Mouse (Mus musculus) liver, embryonic 16.5 days (tissue): ENCODE measurements around the gene Brwd1. TPM values are rescaled to one million over a fixed set of nuclear protein-coding genes. Genes with fewer than 3 reads are reported as not detected.
"Not testable (repeated sequence)": the region's sequence is repeated elsewhere in the genome, so short reads cannot be mapped to it uniquely, and the experiment has no call there.

Experiments
- ATAC-seq: fragments of 200-750 bp; cut with Nextera tagmentation; 2 replicates; pipeline ENCODE4 v1.8.0; 2017; ENCODE audit warnings: low read depth, mild to moderate bottlenecking, moderate number of reproducible peaks, moderate library complexity
- H3K27ac ChIP-seq: fragments of 300-500 bp; sonication (generic); 2 replicates; pipeline ENCODE4 v1.5.1; 2014; ENCODE audit warnings: mild to moderate bottlenecking, low read length
- H3K27me3 ChIP-seq: fragments of 300-500 bp; sonication (generic); 2 replicates; pipeline ENCODE4 v1.6.1; 2014; ENCODE audit warnings: low read depth, low read length, mixed read lengths; ENCODE audit not compliant: control insufficient read depth, insufficient read depth
- H3K36me3 ChIP-seq: fragments of 300-500 bp; sonication (generic); 2 replicates; pipeline ENCODE4 v1.6.1; 2014; ENCODE audit warnings: mild to moderate bottlenecking; ENCODE audit not compliant: control insufficient read depth, insufficient read depth
- H3K4me1 ChIP-seq: fragments of 300-500 bp; sonication (generic); 2 replicates; pipeline ENCODE4 v1.6.1; 2014; ENCODE audit warnings: low read depth, low read length, mixed read lengths; ENCODE audit not compliant: control insufficient read depth
- H3K4me2 ChIP-seq: fragments of 300-500 bp; sonication (generic); 2 replicates; pipeline ENCODE4 v1.6.1; 2014; ENCODE audit warnings: low read depth, low read length, mixed read lengths
- H3K4me3 ChIP-seq: fragments of 300-500 bp; sonication (generic); 2 replicates; pipeline ENCODE4 v1.5.1; 2014; ENCODE audit warnings: low read depth, mild to moderate bottlenecking, low read length
- H3K9ac ChIP-seq: fragments of 300-500 bp; sonication (generic); 2 replicates; pipeline ENCODE4 v1.6.1; 2014; ENCODE audit warnings: low read depth, low read length
- H3K9me3 ChIP-seq: fragments of 300-500 bp; sonication (generic); replicated peaks from 2 replicates; pipeline ENCODE4 v1.6.1; 2016; ENCODE audit warnings: low read length; ENCODE audit not compliant: control insufficient read depth
- whole genome bisulfite sequencing: fragments of 180-500 bp; shearing (Covaris S2); extraction: QIAGEN DNeasy Blood & Tissue Kit; methylation state at CpG from one replicate; pipeline ENCODE4 v1.1.7; 2014; ENCODE audit not compliant: insufficient replicate concordance; 5-methylcytosine and 5-hydroxymethylcytosine counted together
- polyA plus RNA-seq: library from polyadenylated mRNA; unstranded; fragments of >200 nt; fragmentation: Nextera tagmentation; extraction: Ambion mirVana; gene quantifications from 2 replicates; pipeline ENCODE4 v1.2.1, GENCODE M21; 2015

The Brwd1 gene
- polyA plus RNA-seq, 1 experiment from 2014 or later: 12.0 TPM

- H3K27ac ChIP-seq, H3K9ac ChIP-seq, H3K27me3 ChIP-seq, H3K36me3 ChIP-seq, H3K4me3 ChIP-seq, ATAC-seq, H3K4me2 ChIP-seq, H3K9me3 ChIP-seq, H3K4me1 ChIP-seq: not testable (repeated sequence)
- no CpG with 5 or more reads among the region's 10 CpGs for WGBS
These were observed 78.0 kb downstream of the Brwd1 start for GRCm38 (mm10) chr16:96004278-96004677.

GRCm38 (mm10) chr16:95999291-95999690 is 83.0 kb downstream of the Brwd1 start:
- WGBS: 71% methylated on average over 5 of the region's 5 CpGs
- peaks cover 10% of the 10 kb centered on the region for H3K36me3 ChIP-seq

GRCm38 (mm10) chr16:95996156-95996555 is 86.2 kb downstream of the Brwd1 start:
- H3K9ac ChIP-seq: no peak overlapping the region
- no peaks in the 10 kb centered on the region for H3K9me3 ChIP-seq
- no peak overlapping the region for H3K27ac ChIP-seq
- ATAC-seq: no peak
- no peaks in the 10 kb centered on the region for H3K27me3 ChIP-seq
- 71% methylated on average over 7 of the region's 7 CpGs for WGBS
- no peak overlapping the region for H3K4me2 ChIP-seq
- H3K36me3 ChIP-seq: peaks cover 3% of the 10 kb centered on the region; the same call in 1 of the 2 replicates
- H3K4me1 ChIP-seq: peaks cover 8% of the 10 kb centered on the region
- no peak overlapping the region for H3K4me3 ChIP-seq

More at GRCm38 (mm10) chr16:95999291-95999690, 83.0 kb downstream of the Brwd1 start:
- Histone ChIP-seq H3K4me2 (no peak overlapping the region), H3K9me3 (no peaks in the 10 kb centered on the region), H3K4me1 (peaks cover 3% of the 10 kb centered on the region; the same call in 1 of the 2 replicates), H3K27ac (no peak overlapping the region), H3K27me3 (no peaks in the 10 kb centered on the region), H3K4me3 (no peak overlapping the region), H3K9ac (no peak overlapping the region)
- ATAC-seq: no peak

- H3K36me3 ChIP-seq, H3K27ac ChIP-seq, H3K9ac ChIP-seq, ATAC-seq, H3K4me3 ChIP-seq, H3K4me2 ChIP-seq, H3K27me3 ChIP-seq, H3K9me3 ChIP-seq: not testable (repeated sequence)
- 46% methylated on average over 4 of the region's 4 CpGs for WGBS
- peaks cover 13% of the 10 kb centered on the region for H3K4me1 ChIP-seq
These were observed 87.8 kb downstream of the Brwd1 start for GRCm38 (mm10) chr16:95994576-95994975.

DNA sequence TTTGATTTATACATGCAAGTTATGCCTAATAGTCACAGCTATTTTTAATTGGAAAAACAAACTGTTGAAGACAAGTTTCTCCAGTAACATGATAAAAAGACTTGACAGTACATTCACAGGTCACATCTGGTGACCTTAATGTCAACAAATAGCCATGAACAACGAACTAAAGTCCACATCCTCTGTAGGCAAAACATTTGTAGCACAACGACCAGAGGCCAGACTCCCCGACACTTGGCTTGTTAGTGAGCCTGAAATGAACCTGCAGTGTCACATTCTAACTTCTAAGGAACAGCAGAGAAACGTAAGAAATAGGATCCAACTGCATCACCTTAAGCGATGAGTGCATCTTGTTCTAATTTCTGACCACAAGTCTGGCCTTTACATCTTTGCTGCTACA is 89.7 kb downstream of the Brwd1 start:
- no peak overlapping the region for H3K4me3 ChIP-seq
- no peak overlapping the region for H3K4me2 ChIP-seq
- no peaks in the 10 kb centered on the region for H3K9me3 ChIP-seq
- no peak overlapping the region for H3K9ac ChIP-seq
- WGBS: 57% methylated on average over 5 of the region's 5 CpGs
- no peak overlapping the region for H3K27ac ChIP-seq
- no peaks in the 10 kb centered on the region for H3K27me3 ChIP-seq
- H3K4me1 ChIP-seq: peaks cover 13% of the 10 kb centered on the region
- no peak; the same call in 1 of the 2 replicates for ATAC-seq
- no peaks in the 10 kb centered on the region for H3K36me3 ChIP-seq

GRCm38 (mm10) chr16:95991122-95991900 is 91.0 kb downstream of the Brwd1 start:
- ATAC-seq: no peak
- Histone ChIP-seq H3K4me2 (peak overlapping the region; percentile 85), H3K4me1 (peaks cover 13% of the 10 kb centered on the region), H3K9ac (peak overlapping the region; percentile 80), H3K27ac (peak overlapping the region; percentile 67), H3K27me3 (no peaks in the 10 kb centered on the region), H3K4me3 (peak overlapping the region; percentile 86), H3K9me3 (no peaks in the 10 kb centered on the region), H3K36me3 (no peaks in the 10 kb centered on the region)
- 6% methylated on average over 10 of the region's 10 CpGs for WGBS

- no peaks in the 10 kb centered on the region for H3K27me3 ChIP-seq
- peak within 1 kb of the TSS; percentile 67 for H3K27ac ChIP-seq
- under 1% methylated on average over 62 of the region's 62 CpGs for WGBS
- H3K4me1 ChIP-seq: peaks cover 13% of the 10 kb centered on the region
- H3K36me3 ChIP-seq: no peaks in the 10 kb centered on the region
- H3K4me3 ChIP-seq: peak within 1 kb of the TSS; percentile 86
- peak within 1 kb of the TSS; percentile 80 for H3K9ac ChIP-seq
- H3K9me3 ChIP-seq: no peaks in the 10 kb centered on the region
- peak within 1 kb of the TSS; percentile 85 for H3K4me2 ChIP-seq
- peak; percentile 89 for ATAC-seq
These were observed 91.7 kb downstream of the Brwd1 start, which contains the start of gene Psmg1 for GRCm38 (mm10) chr16:95990462-95991121. Gene Psmg1, minus strand, starts transcription at chr16:95990960.

- H3K9ac ChIP-seq: no peak overlapping the region
- H3K27ac ChIP-seq: no peak overlapping the region
- H3K36me3 ChIP-seq: no peaks in the 10 kb centered on the region; the same call in 1 of the 2 replicates
- WGBS: 49% methylated on average over 5 of the region's 5 CpGs
- no peak overlapping the region for H3K4me2 ChIP-seq
- no peak overlapping the region for H3K4me3 ChIP-seq
- no peak for ATAC-seq
- H3K27me3 ChIP-seq: no peaks in the 10 kb centered on the region
- H3K4me1 ChIP-seq: peaks cover 2% of the 10 kb centered on the region; the same call in 1 of the 2 replicates
- H3K9me3 ChIP-seq: no peaks in the 10 kb centered on the region
These were observed 97.4 kb downstream of the Brwd1 start for GRCm38 (mm10) chr16:95984911-95985310.

- H3K27me3 ChIP-seq: no peaks in the 10 kb centered on the region
- 72% methylated on average over 7 of the region's 7 CpGs for WGBS
- H3K4me3 ChIP-seq: no peak overlapping the region
- H3K4me2 ChIP-seq: no peak overlapping the region
- H3K9ac ChIP-seq: no peak overlapping the region
- no peaks in the 10 kb centered on the region for H3K9me3 ChIP-seq
- H3K27ac ChIP-seq: no peak overlapping the region
- no peaks in the 10 kb centered on the region for H3K4me1 ChIP-seq
- H3K36me3 ChIP-seq: no peaks in the 10 kb centered on the region; the same call in 1 of the 2 replicates
- ATAC-seq: no peak
These were observed 98.7 kb downstream of the Brwd1 start for GRCm38 (mm10) chr16:95983601-95984000.
